Mouse (Mus musculus): ENCODE results near the gene Cysltr2.

DNA sequence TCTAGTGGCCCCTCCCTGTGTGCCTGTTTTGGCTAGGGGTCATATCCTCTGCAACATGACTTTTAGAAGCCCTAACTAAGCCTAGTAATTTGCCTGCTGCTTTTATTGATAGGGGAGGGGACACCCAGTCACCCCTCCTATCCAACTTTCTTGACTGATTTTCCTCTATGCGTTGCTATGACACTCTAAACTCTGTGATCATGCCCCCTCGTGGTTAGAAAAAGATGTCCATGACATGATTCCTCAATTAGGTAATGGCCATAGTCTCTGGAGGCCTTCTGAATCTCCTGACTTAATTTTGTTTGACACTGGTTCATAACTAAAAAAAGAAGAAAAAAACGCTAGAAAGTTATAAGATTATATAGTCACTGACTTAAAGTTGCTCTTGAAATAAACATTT is 15.6 kb downstream of the Cysltr2 start:
- no peak for TF ChIP-seq CTCF (IDR thresholded peaks at IDR 0.05; ENCODE audit: low read depth, low read length)
- TF ChIP-seq POLR2A (IDR thresholded peaks at IDR 0.05; ENCODE audit: extremely low read depth, insufficient read depth, low read length) = no peak

All from liver, adult 2 months (tissue).